Mouse (Mus musculus): ENCODE measurements around the gene Hook2.

DNA sequence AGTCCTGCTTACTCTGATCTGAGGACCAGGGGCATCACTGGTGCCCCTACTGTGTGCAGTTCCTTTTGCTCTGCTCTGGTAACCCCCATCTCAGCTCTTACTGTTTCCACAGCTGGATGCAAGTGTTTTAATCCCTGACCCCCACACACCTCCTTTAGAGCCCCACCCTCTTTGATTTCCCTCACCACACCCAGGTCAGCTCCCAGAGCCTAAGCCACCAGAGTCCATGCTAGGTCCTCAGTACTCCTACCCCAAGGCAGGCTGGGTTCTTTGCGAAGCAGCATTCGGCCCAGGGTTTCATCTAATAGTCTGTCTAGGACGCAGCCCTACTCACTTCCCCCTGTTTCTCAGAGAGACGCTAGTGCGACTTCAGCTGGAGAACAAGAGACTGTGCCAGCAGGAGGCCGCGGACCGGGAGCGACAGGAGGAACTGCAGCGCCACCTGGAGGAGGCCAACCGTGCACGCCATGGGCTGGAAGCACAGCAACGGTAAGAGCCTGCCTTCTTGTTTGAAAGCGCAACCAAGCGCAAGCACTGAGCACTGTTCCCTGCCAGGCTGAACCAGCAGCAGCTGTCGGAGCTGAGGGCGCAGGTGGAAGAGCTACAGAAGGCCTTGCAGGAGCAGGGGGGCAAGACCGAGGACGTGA, 7.4 kb downstream of the Hook2 start:
- TF ChIP-seq CTCF (IDR thresholded peaks at IDR 0.05; ENCODE audit: low read depth) = peak; percentile 99
- no peak for TF ChIP-seq EP300 (IDR thresholded peaks at IDR 0.05; ENCODE audit: low read depth)
